Mouse (Mus musculus) hindbrain, embryonic 12.5 days (tissue): Measurements from ENCODE around the gene Uvrag. TPM values are rescaled to one million over a fixed set of nuclear protein-coding genes. Genes with fewer than 3 reads are reported as not detected.
A peak's percentile ranks its signal among the peaks of the same experiment; 100 is the strongest.

Experiments used
- ATAC-seq: fragments of 200-750 bp; cut with Nextera tagmentation; 2 replicates; pipeline ENCODE4 v1.8.0; 2017; ENCODE audit warnings: moderate TSS enrichment; ENCODE audit not compliant: low FRiP score
- H3K27ac ChIP-seq: fragments of 300-500 bp; sonication (generic); 2 replicates; pipeline ENCODE4 v1.5.1; 2016; ENCODE audit warnings: mild to moderate bottlenecking
- H3K27me3 ChIP-seq: fragments of 300-500 bp; sonication (generic); 2 replicates; pipeline ENCODE4 v1.6.1; 2016; ENCODE audit warnings: mild to moderate bottlenecking
- H3K36me3 ChIP-seq: fragments of 300-500 bp; sonication (generic); 2 replicates; pipeline ENCODE4 v1.6.1; 2016; ENCODE audit warnings: mild to moderate bottlenecking
- H3K4me1 ChIP-seq: fragments of 300-500 bp; sonication (generic); 2 replicates; pipeline ENCODE4 v1.6.1; 2016
- H3K4me2 ChIP-seq: fragments of 300-500 bp; sonication (generic); replicated peaks from 2 replicates; pipeline ENCODE4 v1.6.1; 2016; ENCODE audit warnings: mild to moderate bottlenecking
- H3K4me3 ChIP-seq: fragments of 300-500 bp; sonication (generic); 2 replicates; pipeline ENCODE4 v1.5.1; 2016; ENCODE audit warnings: mild to moderate bottlenecking
- H3K9ac ChIP-seq: fragments of 300-500 bp; sonication (generic); 2 replicates; pipeline ENCODE4 v1.6.1; 2016; ENCODE audit warnings: mild to moderate bottlenecking, moderate library complexity
- H3K9me3 ChIP-seq: fragments of 300-500 bp; sonication (generic); replicated peaks from 2 replicates; pipeline ENCODE4 v1.6.1; 2016; ENCODE audit warnings: mild to moderate bottlenecking
- WGBS: fragments of 180-500 bp; shearing (Covaris S2); methylation state at CpG from one replicate; pipeline ENCODE4 v1.1.7; 2016; 5-methylcytosine and 5-hydroxymethylcytosine counted together
- polyA plus RNA-seq: library from polyadenylated mRNA; unstranded; fragments of >200 nt; fragmentation: Nextera tagmentation; extraction: Ambion mirVana; gene quantifications from 2 replicates; pipeline ENCODE4 v1.2.1, GENCODE M21; 2016

Uvrag gene
- polyA plus RNA-seq, 1 experiment from 2014 or later, result 17.7 TPM

GRCm38 (mm10) chr7:98926906-98927528, 213.9 kb downstream of the Uvrag start:
- 71% methylated on average over 10 of the region's 10 CpGs for WGBS
- Histone ChIP-seq H3K9me3 (no peaks in the 10 kb centered on the region), H3K9ac (no peak overlapping the region), H3K4me3 (no peak overlapping the region), H3K36me3 (no peaks in the 10 kb centered on the region), H3K4me1 (peaks cover 31% of the 10 kb centered on the region), H3K27ac (no peak overlapping the region), H3K27me3 (no peaks in the 10 kb centered on the region), H3K4me2 (no peak overlapping the region)
- ATAC-seq, result no peak

DNA sequence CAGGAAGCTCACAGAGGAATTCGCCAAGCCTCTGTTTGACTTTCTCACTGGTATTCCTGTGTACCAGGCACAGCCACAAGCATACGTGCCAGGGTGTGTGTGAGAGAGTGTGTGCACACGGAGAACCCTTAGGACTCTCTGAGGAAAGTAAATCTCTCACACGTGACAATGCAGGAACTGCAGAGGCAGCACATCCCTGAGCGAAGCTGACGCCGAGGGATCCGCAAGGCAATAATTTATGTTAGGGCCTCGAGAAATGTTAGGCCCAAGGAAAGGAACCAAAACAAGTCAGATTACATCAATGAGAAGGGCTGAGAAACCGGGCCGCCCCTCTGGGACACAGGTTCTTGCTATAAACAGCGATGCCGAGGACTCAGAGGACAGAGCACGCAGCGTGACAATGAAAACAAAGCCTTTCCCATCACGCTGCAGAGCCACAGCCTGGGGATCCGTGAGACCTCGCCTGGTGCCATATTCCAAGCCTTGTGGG, 216.5 kb downstream of the Uvrag start:
- H3K4me2 ChIP-seq, result peak overlapping the region; percentile 24; the same call in 1 of the 2 replicates
- no peaks in the 10 kb centered on the region for H3K9me3 ChIP-seq
- H3K9ac ChIP-seq, result peak overlapping the region; percentile 45
- WGBS, result 31% methylated on average over 18 of the region's 18 CpGs
- peak overlapping the region; percentile 83 for H3K27ac ChIP-seq
- peaks cover 29% of the 10 kb centered on the region for H3K4me1 ChIP-seq
- H3K27me3 ChIP-seq, result no peaks in the 10 kb centered on the region
- H3K36me3 ChIP-seq, result no peaks in the 10 kb centered on the region
- peak; percentile 63; the same call in 1 of the 2 replicates for ATAC-seq
- H3K4me3 ChIP-seq, result no peak overlapping the region

- H3K9ac ChIP-seq, result no peak overlapping the region
- no peaks in the 10 kb centered on the region for H3K36me3 ChIP-seq
- no peak for ATAC-seq
- no peak overlapping the region for H3K27ac ChIP-seq
- WGBS, result 89% methylated on average over 5 of the region's 5 CpGs
- no peaks in the 10 kb centered on the region for H3K27me3 ChIP-seq
- peaks cover 19% of the 10 kb centered on the region for H3K4me1 ChIP-seq
- no peak overlapping the region for H3K4me2 ChIP-seq
- no peaks in the 10 kb centered on the region for H3K9me3 ChIP-seq
- H3K4me3 ChIP-seq, result no peak overlapping the region
Measured at GRCm38 (mm10) chr7:98922984-98923383, 218.0 kb downstream of the Uvrag start.

- ATAC-seq, result no peak
- Histone ChIP-seq H3K27me3 (no peaks in the 10 kb centered on the region), H3K27ac (no peak overlapping the region), H3K4me3 (no peak overlapping the region), H3K36me3 (no peaks in the 10 kb centered on the region), H3K4me2 (no peak overlapping the region), H3K9me3 (no peaks in the 10 kb centered on the region), H3K9ac (no peak overlapping the region), H3K4me1 (peaks cover 3% of the 10 kb centered on the region)
- 88% methylated on average over 5 of the region's 5 CpGs for WGBS
Measured at GRCm38 (mm10) chr7:98917407-98917806, 223.5 kb downstream of the Uvrag start.

DNA sequence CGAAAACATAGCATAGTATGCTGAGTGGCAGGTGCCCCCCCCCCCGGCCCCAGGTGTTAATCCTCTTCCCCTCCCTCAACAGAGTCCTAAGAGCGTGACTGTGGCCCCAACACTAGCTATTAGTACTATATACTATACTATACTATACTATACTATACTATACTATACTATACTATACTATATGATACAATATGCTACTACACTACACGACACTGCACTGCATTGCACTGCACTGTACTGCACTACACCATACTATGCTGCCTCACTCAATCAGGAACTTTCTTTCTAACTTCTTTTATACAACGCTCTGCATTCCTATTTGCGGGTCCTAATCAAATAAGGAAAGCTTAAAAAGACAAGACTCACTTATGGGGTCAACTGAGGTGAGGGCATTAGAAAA, 224.4 kb downstream of the Uvrag start:
- no peaks in the 10 kb centered on the region for H3K9me3 ChIP-seq
- 84% methylated on average over 6 of the region's 6 CpGs for WGBS
- no peaks in the 10 kb centered on the region for H3K36me3 ChIP-seq
- H3K4me1 ChIP-seq, result peaks cover 3% of the 10 kb centered on the region
- H3K27me3 ChIP-seq, result no peaks in the 10 kb centered on the region
- no peak overlapping the region for H3K27ac ChIP-seq
- no peak overlapping the region for H3K4me3 ChIP-seq
- H3K9ac ChIP-seq, result no peak overlapping the region
- ATAC-seq, result no peak
- no peak overlapping the region for H3K4me2 ChIP-seq

GRCm38 (mm10) chr7:98912953-98913360, 228.0 kb downstream of the Uvrag start:
- no peak overlapping the region for H3K27ac ChIP-seq
- no peaks in the 10 kb centered on the region for H3K9me3 ChIP-seq
- no peak overlapping the region for H3K4me3 ChIP-seq
- H3K4me2 ChIP-seq, result no peak overlapping the region
- no peak for ATAC-seq
- 74% methylated on average over 2 of the region's 2 CpGs for WGBS
- no peaks in the 10 kb centered on the region for H3K36me3 ChIP-seq
- H3K27me3 ChIP-seq, result no peaks in the 10 kb centered on the region
- peaks cover 3% of the 10 kb centered on the region for H3K4me1 ChIP-seq
- no peak overlapping the region for H3K9ac ChIP-seq

DNA sequence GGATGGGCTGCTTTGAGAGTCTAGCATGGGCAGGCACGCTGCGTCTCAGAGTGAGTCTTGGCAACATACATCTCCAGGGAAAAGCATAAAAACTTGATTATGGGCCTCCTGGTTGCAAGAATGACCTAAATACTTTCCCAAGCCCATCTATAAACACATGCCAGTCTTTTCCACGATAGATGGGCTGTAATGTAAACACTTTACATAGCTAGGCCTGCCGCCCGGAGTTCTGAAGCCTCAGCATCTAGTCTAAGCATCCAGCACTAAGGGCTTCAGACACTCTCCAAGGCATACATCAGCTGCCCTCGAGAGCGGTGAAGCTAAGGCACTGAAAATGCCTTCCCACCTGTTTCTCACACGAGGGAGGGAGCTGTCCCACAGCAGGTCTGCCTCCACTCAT, 229.7 kb downstream of the Uvrag start:
- ATAC-seq, result no peak
- no peaks in the 10 kb centered on the region for H3K9me3 ChIP-seq
- no peak overlapping the region for H3K4me2 ChIP-seq
- WGBS, result 76% methylated on average over 8 of the region's 8 CpGs
- no peak overlapping the region for H3K4me3 ChIP-seq
- no peaks in the 10 kb centered on the region for H3K36me3 ChIP-seq
- no peak overlapping the region for H3K27ac ChIP-seq
- H3K9ac ChIP-seq, result no peak overlapping the region
- peaks cover 3% of the 10 kb centered on the region for H3K4me1 ChIP-seq
- no peaks in the 10 kb centered on the region for H3K27me3 ChIP-seq

DNA sequence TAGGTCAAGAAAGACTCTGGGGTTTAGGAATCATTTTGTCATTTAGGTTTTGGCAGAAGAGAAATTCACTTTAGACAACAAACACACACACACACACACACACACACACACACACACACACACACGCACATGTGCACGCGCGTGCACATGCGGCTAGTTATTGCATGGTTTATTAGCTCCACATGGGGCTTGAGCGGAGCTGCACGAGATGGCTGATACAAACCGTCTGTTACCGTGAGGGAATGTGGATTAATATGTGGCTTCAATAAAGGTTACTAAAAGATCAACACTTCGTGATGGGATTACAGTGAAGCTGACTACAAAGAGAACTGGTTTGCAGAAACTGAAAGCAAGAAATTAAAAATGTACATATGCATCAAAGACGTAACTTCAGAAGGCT, 230.2 kb downstream of the Uvrag start:
- ATAC-seq, result no peak
- Histone ChIP-seq H3K4me3 (no peak overlapping the region), H3K4me1 (peaks cover 3% of the 10 kb centered on the region), H3K9ac (no peak overlapping the region), H3K36me3 (no peaks in the 10 kb centered on the region), H3K27ac (no peak overlapping the region), H3K4me2 (no peak overlapping the region), H3K9me3 (no peaks in the 10 kb centered on the region), H3K27me3 (no peaks in the 10 kb centered on the region)
- WGBS, result 82% methylated on average over 11 of the region's 11 CpGs

GRCm38 (mm10) chr7:98910164-98910563, 230.8 kb downstream of the Uvrag start:
- ATAC-seq, result no peak
- Histone ChIP-seq H3K4me2 (no peak overlapping the region), H3K36me3 (no peaks in the 10 kb centered on the region), H3K9me3 (no peaks in the 10 kb centered on the region), H3K27ac (no peak overlapping the region), H3K4me1 (peaks cover 2% of the 10 kb centered on the region), H3K9ac (no peak overlapping the region), H3K27me3 (no peaks in the 10 kb centered on the region), H3K4me3 (no peak overlapping the region)
- WGBS, result 78% methylated on average over 11 of the region's 11 CpGs

- Histone ChIP-seq H3K4me3 (no peak overlapping the region), H3K27ac (no peak overlapping the region), H3K4me1 (peaks cover 13% of the 10 kb centered on the region), H3K9ac (no peak overlapping the region), H3K4me2 (no peak overlapping the region), H3K9me3 (no peaks in the 10 kb centered on the region), H3K27me3 (no peaks in the 10 kb centered on the region), H3K36me3 (no peaks in the 10 kb centered on the region)
- WGBS, result 65% methylated on average over 4 of the region's 4 CpGs
- no peak for ATAC-seq
Measured at GRCm38 (mm10) chr7:98907476-98907875, 233.5 kb downstream of the Uvrag start.

GRCm38 (mm10) chr7:98904659-98905362, 236.1 kb downstream of the Uvrag start:
- Histone ChIP-seq H3K4me3 (no peak overlapping the region), H3K9ac (no peak overlapping the region), H3K4me2 (no peak overlapping the region), H3K27ac (peak overlapping the region; percentile 2; the same call in 1 of the 2 replicates), H3K9me3 (no peaks in the 10 kb centered on the region; the same call in 1 of the 2 replicates), H3K36me3 (no peaks in the 10 kb centered on the region), H3K4me1 (peaks cover 13% of the 10 kb centered on the region; the same call in 1 of the 2 replicates), H3K27me3 (no peaks in the 10 kb centered on the region)
- ATAC-seq, result no peak
- WGBS, result 79% methylated on average over 21 of the region's 21 CpGs

DNA sequence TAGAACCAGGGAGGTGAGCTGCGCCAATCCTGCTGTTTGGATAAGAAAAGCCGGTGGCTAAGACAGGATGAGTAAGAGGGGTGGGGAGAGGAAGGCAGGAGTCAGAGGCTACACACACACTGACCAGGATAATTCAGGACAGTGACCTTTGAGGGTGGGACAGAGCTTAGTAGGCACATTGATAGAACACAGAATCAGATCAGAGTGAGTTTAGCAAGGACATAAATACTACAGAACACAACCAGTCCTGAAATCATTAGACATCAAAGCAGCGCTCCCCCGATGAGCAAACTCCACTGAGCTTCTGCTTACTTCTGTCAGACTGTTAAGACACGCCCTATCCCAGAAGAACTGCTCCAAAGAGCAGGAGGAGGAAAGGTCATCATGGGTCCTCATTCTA, 237.1 kb downstream of the Uvrag start:
- Histone ChIP-seq H3K36me3 (no peaks in the 10 kb centered on the region), H3K4me2 (no peak overlapping the region), H3K4me3 (no peak overlapping the region), H3K4me1 (peaks cover 13% of the 10 kb centered on the region; the same call in 1 of the 2 replicates), H3K27me3 (no peaks in the 10 kb centered on the region), H3K27ac (no peak overlapping the region), H3K9ac (no peak overlapping the region), H3K9me3 (no peaks in the 10 kb centered on the region; the same call in 1 of the 2 replicates)
- ATAC-seq, result no peak
- 62% methylated on average over 5 of the region's 5 CpGs for WGBS
